Comparison of ENCODE assay signal across 8 mouse cellular contexts in the genomic region with DNA sequence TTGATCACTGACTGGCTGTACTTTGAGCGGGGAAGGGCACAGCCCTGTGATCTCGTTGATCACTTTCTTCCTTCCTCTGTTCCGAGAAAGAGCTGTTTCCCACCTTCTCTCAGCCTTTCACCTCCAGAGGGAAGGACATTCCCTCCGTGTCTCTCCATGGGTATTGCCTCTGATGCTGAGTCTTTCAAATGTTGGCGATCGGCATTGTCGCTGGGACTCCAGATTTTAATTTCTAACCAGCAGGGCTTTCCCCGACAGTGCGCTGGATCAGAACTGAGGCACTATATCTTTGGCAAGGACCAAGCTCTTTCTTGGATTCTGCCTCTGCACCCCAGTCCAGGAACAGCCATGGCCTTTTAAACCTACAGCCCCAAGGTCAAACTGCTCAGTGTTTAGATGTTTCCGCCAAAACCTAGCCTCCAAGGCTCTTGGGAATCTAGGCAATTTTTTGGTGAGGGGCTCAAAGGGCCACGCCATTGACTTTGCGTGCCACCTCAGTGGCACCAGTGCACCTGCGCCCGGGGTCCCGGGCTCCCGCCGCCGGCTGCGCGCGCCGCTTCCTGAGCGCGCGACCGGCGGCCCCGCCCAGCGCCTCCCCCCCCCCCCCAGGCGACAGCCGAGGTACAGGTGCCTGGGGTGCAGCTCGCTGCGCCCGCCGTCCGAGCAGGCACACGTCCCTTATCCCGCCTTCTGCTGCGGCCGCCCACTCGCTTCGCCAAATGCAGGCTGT. TPM values are rescaled to one million over a fixed set of nuclear protein-coding genes. Genes with fewer than 3 reads are reported as not detected.
DNase-seq lines count a peak whose midpoint lies in the region; ATAC-seq and TF ChIP-seq lines count a peak whose summit lies in the region.

Gene Skap1, plus strand, starts transcription at position 608 of the 730 bp plus-strand sequence.

- H3K4me2 ChIP-seq in kidney, embryonic 16.5 days (replicated peaks; ENCODE audit: low read depth, low read length) = peak within 1 kb of the TSS; percentile 81

- DNase-seq in liver, adult 2 months (ENCODE audit: extremely low read depth, low read depth, low spot score) = no peak
- no peak for DNase-seq in liver
- DNase-seq in embryonic facial prominence, embryonic 10.5 days (ENCODE audit: low spot score) = peak; percentile 20
- peak; percentile 29 for DNase-seq in neural tube, embryonic 10.5 days (ENCODE audit: extremely low spot score, low spot score)
- no peak for DNase-seq in ovary, adult 18-20 months (ENCODE audit: low spot score)
- no peak for DNase-seq in lung, postnatal 10 days
- DNase-seq in layer of hippocampus, postnatal 25 days (ENCODE audit: extremely low spot score in 1 of 2, low spot score in 1 of 2) = no peak

- no peak for TF ChIP-seq POLR2A in liver, adult 2 months (IDR thresholded peaks at IDR 0.05; ENCODE audit: extremely low read depth, insufficient read depth, low read length)

- WGBS in liver, adult 2 months = 9% methylated on average over 42 of the region's 42 CpGs
- WGBS in embryonic facial prominence, embryonic 10.5 days = 7% methylated on average over 30 of the region's 42 CpGs
- WGBS in kidney, embryonic 16.5 days = 5% methylated on average over 41 of the region's 42 CpGs

- H3K79me2 ChIP-seq in liver, adult 2 months (ENCODE audit: control insufficient read depth, insufficient read depth, low read length) = no peaks in the 10 kb centered on the region

- ATAC-seq in kidney, embryonic 16.5 days (ENCODE audit: low FRiP score, low TSS enrichment) = peak; percentile 24; the same call in 1 of the 2 replicates

- H3K4me1 ChIP-seq in liver, adult 2 months (ENCODE audit: control insufficient read depth, insufficient read depth, low read length) = no peaks in the 10 kb centered on the region
- H3K4me1 ChIP-seq in embryonic facial prominence, embryonic 10.5 days = peaks cover 30% of the 10 kb centered on the region
- peaks cover 33% of the 10 kb centered on the region for H3K4me1 ChIP-seq in kidney, embryonic 16.5 days (ENCODE audit: insufficient read depth, low read length)

- no peaks in the 10 kb centered on the region for H3K36me3 ChIP-seq in liver, adult 2 months (ENCODE audit: control insufficient read depth, insufficient read depth, low read length)
- no peaks in the 10 kb centered on the region for H3K36me3 ChIP-seq in embryonic facial prominence, embryonic 10.5 days (replicated peaks)
- H3K36me3 ChIP-seq in kidney, embryonic 16.5 days (ENCODE audit: insufficient read depth, low read length) = no peaks in the 10 kb centered on the region

- no peak within 1 kb of the TSS; the same call in 1 of the 2 replicates for H3K27ac ChIP-seq in liver, adult 2 months (replicated peaks; ENCODE audit: insufficient read depth, low read depth, low read length)
- peak within 1 kb of the TSS; percentile 30; the same call in 1 of the 2 replicates for H3K27ac ChIP-seq in embryonic facial prominence, embryonic 10.5 days (replicated peaks)
- H3K27ac ChIP-seq in kidney, embryonic 16.5 days (ENCODE audit: low read length) = no peak within 1 kb of the TSS

- H3K9ac ChIP-seq in liver, adult 2 months (ENCODE audit: low read depth, low read length) = no peak within 1 kb of the TSS; the same call in 1 of the 2 replicates
- peak within 1 kb of the TSS; percentile 63 for H3K9ac ChIP-seq in kidney, embryonic 16.5 days (replicated peaks; ENCODE audit: low read length)

- H3K4me3 ChIP-seq in liver, adult 2 months (ENCODE audit: insufficient read depth, low read depth, low read length) = peak within 1 kb of the TSS; percentile 24; the same call in 1 of the 2 replicates
- peak within 1 kb of the TSS; percentile 55 for H3K4me3 ChIP-seq in embryonic facial prominence, embryonic 10.5 days
- peak within 1 kb of the TSS; percentile 51 for H3K4me3 ChIP-seq in kidney, embryonic 16.5 days (ENCODE audit: low read length)

- peaks cover 8% of the 10 kb centered on the region for H3K27me3 ChIP-seq in liver, adult 2 months (ENCODE audit: control insufficient read depth, insufficient read depth, low read length)
- H3K27me3 ChIP-seq in embryonic facial prominence, embryonic 10.5 days (replicated peaks; ENCODE audit: low read depth, poor library complexity, severe bottlenecking) = peaks cover 75% of the 10 kb centered on the region
- peaks cover 23% of the 10 kb centered on the region for H3K27me3 ChIP-seq in kidney, embryonic 16.5 days (ENCODE audit: insufficient read depth, low read length)

- H3K9me3 ChIP-seq in embryonic facial prominence, embryonic 10.5 days = no peaks in the 10 kb centered on the region
- no peaks in the 10 kb centered on the region for H3K9me3 ChIP-seq in kidney, embryonic 16.5 days (ENCODE audit: low read length)

- TF ChIP-seq CTCF in liver, adult 2 months (IDR thresholded peaks at IDR 0.05; ENCODE audit: low read depth, low read length) = no peak

RNA-seq across cellular contexts. Expression of gene Skap1, which starts in this region (rescaled TPM):
- 0.60 and 0.92 TPM in 2 replicates for total RNA-seq in liver, adult 2 months (2014; rRNA removed)
- 0.31 and 0.40 TPM in 2 replicates for polyA plus RNA-seq in liver, adult 2 months (2012; rRNA removed)
- 0.19 and 0.46 TPM in 2 replicates for polyA plus RNA-seq in embryonic facial prominence, embryonic 10.5 days (2016; fragmentation: Nextera tagmentation; extraction: Ambion mirVana)
- polyA plus RNA-seq in kidney, embryonic 16.5 days (2015; fragmentation: Nextera tagmentation; extraction: Ambion mirVana) = 10.1 and 12.3 TPM in 2 replicates
- 1 to 10 TPM; 1.2 to 1.3 TPM for total RNA-seq in layer of hippocampus, postnatal 25 days (2021)

Comparison
In these comparisons a context has a peak if more than half of its experiments do, and no peak if none do; other contexts are left out.
1. Peak in DNase-seq, H3K4me3 ChIP-seq and H3K27ac ChIP-seq in embryonic facial prominence, embryonic 10.5 days; RNA of the gene not detected or under 1 TPM.